Mouse (Mus musculus): ENCODE results near the gene Camkv. TPM values are rescaled to one million over a fixed set of nuclear protein-coding genes. Genes with fewer than 3 reads are reported as not detected.

Camkv gene
- polyA plus RNA-seq, 1 experiment from 2014 or later: 2.0 TPM

DNA sequence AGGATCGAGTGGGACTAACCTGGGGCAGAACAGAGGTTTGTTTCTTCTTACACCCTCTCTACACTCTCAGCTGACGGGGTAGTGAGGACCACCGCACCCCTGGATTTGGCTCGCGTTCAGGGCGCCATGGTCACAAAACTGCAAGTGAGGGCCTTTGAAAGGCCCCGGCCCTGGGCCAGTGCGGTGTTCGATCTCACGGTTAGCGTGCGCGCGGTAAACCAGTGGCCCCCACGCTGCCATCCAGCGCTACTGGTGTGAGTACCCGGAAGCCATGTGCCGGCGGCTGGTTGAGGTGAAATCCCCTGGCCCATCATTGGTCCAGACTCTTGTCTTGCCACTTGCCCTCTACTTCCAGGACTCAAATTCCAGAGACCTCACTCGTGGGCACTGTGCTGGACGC, 60.0 kb downstream of the Camkv start:
- Histone ChIP-seq H3K27me3 (ENCODE audit: insufficient read depth, low read length) (no peaks in the 10 kb centered on the region), H3K27ac (ENCODE audit: low read length) (no peak overlapping the region), H3K9me3 (ENCODE audit: low read length) (no peaks in the 10 kb centered on the region), H3K4me2 (replicated peaks; ENCODE audit: low read depth, low read length) (no peak overlapping the region), H3K36me3 (ENCODE audit: insufficient read depth, low read length) (no peaks in the 10 kb centered on the region), H3K4me1 (ENCODE audit: insufficient read depth, low read length) (no peaks in the 10 kb centered on the region), H3K9ac (replicated peaks; ENCODE audit: low read length) (no peak overlapping the region), H3K4me3 (ENCODE audit: low read length) (no peak overlapping the region)
- no peak for ATAC-seq (ENCODE audit: low FRiP score, low TSS enrichment)
- 93% methylated on average over 21 of the region's 21 CpGs for WGBS

DNA sequence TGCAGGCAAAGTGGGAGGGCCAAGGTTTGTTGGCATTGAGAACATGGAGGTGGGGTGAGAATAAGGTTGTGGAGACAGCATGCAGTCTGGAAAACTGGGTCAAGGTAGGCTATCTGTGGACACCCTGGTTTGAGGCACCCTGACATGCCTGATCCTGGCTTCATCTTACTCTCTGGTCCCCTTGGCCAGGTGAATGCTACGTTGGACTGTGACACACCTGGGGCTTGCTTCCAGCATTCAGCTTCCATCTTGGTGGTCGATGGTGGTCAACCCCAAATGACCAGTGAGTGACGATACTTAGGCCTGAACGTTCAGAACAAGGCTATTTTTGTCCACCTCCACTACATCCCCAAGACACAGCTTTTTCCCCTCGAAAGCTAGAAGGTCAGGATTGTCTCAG, 60.6 kb downstream of the Camkv start, which contains the start of gene Gm20662:
Gene Gm20662, plus strand, starts transcription at position 301 of the 400 bp plus-strand sequence.
- ATAC-seq (ENCODE audit: low FRiP score, low TSS enrichment): no peak
- WGBS: 91% methylated on average over 5 of the region's 5 CpGs
- Histone ChIP-seq H3K36me3 (ENCODE audit: insufficient read depth, low read length) (no peaks in the 10 kb centered on the region), H3K27ac (ENCODE audit: low read length) (no peak within 1 kb of the TSS), H3K4me3 (ENCODE audit: low read length) (no peak within 1 kb of the TSS), H3K4me2 (replicated peaks; ENCODE audit: low read depth, low read length) (no peak within 1 kb of the TSS), H3K4me1 (ENCODE audit: insufficient read depth, low read length) (no peaks in the 10 kb centered on the region), H3K9ac (replicated peaks; ENCODE audit: low read length) (no peak within 1 kb of the TSS), H3K9me3 (ENCODE audit: low read length) (no peaks in the 10 kb centered on the region), H3K27me3 (ENCODE audit: insufficient read depth, low read length) (no peaks in the 10 kb centered on the region)

Other genes starting within 250 kb of the Camkv start
- gene Sema3f, start 225.2 kb upstream of the Camkv start, polyA plus RNA-seq (2015; fragmentation: Nextera tagmentation; extraction: Ambion mirVana): 20.9 and 25.7 TPM in 2 replicates
- gene Rbm5, start 164.7 kb upstream of the Camkv start, polyA plus RNA-seq (2015; fragmentation: Nextera tagmentation; extraction: Ambion mirVana): 203 and 214 TPM in 2 replicates
- gene Rbm6, start 62.4 kb upstream of the Camkv start, polyA plus RNA-seq (2015; fragmentation: Nextera tagmentation; extraction: Ambion mirVana): 71.5 and 83.7 TPM in 2 replicates
- gene Mon1a, start 47.5 kb upstream of the Camkv start, polyA plus RNA-seq (2015; fragmentation: Nextera tagmentation; extraction: Ambion mirVana): 12.9 and 13.6 TPM in 2 replicates
- 2.1 and 2.8 TPM in 2 replicates for gene Mst1r, start 28.8 kb upstream of the Camkv start, polyA plus RNA-seq (2015; fragmentation: Nextera tagmentation; extraction: Ambion mirVana)
- gene Actl11, start 7.2 kb upstream of the Camkv start, polyA plus RNA-seq (2015; fragmentation: Nextera tagmentation; extraction: Ambion mirVana): not detected in 2 replicates
- gene Traip, start 14.5 kb downstream of the Camkv start, polyA plus RNA-seq (2015; fragmentation: Nextera tagmentation; extraction: Ambion mirVana): 23.3 and 24.5 TPM in 2 replicates
- gene Uba7, start 39.8 kb downstream of the Camkv start, polyA plus RNA-seq (2015; fragmentation: Nextera tagmentation; extraction: Ambion mirVana): 20.2 and 22.2 TPM in 2 replicates
- gene Gm20661, start 47.4 kb downstream of the Camkv start, polyA plus RNA-seq (2015; fragmentation: Nextera tagmentation; extraction: Ambion mirVana): 5.3 and 7.5 TPM in 2 replicates
- gene Inka1, start 50.2 kb downstream of the Camkv start, polyA plus RNA-seq (2015; fragmentation: Nextera tagmentation; extraction: Ambion mirVana): 68.0 and 79.4 TPM in 2 replicates
- gene Cdhr4, start 56.8 kb downstream of the Camkv start, polyA plus RNA-seq (2015; fragmentation: Nextera tagmentation; extraction: Ambion mirVana): 10.5 and 11.8 TPM in 2 replicates
- gene Gm20662, start 60.7 kb downstream of the Camkv start, polyA plus RNA-seq (2015; fragmentation: Nextera tagmentation; extraction: Ambion mirVana): 0.64 and 1.1 TPM in 2 replicates
- 59.2 and 61.8 TPM in 2 replicates for gene Ip6k1, start 66.8 kb downstream of the Camkv start, polyA plus RNA-seq (2015; fragmentation: Nextera tagmentation; extraction: Ambion mirVana)
- gene Gmppb, start 113.6 kb downstream of the Camkv start, polyA plus RNA-seq (2015; fragmentation: Nextera tagmentation; extraction: Ambion mirVana): 30.9 and 32.4 TPM in 2 replicates
- 2.9 and 3.3 TPM in 2 replicates for gene Amigo3, start 117.5 kb downstream of the Camkv start, polyA plus RNA-seq (2015; fragmentation: Nextera tagmentation; extraction: Ambion mirVana)
- 0.10 and 0.21 TPM in 2 replicates for gene Mst1, start 144.8 kb downstream of the Camkv start, polyA plus RNA-seq (2015; fragmentation: Nextera tagmentation; extraction: Ambion mirVana)
- gene Rnf123, start 147.7 kb downstream of the Camkv start, polyA plus RNA-seq (2015; fragmentation: Nextera tagmentation; extraction: Ambion mirVana): 37.2 and 44.3 TPM in 2 replicates
- 87.8 and 93.0 TPM in 2 replicates for gene Apeh, start 158.9 kb downstream of the Camkv start, polyA plus RNA-seq (2015; fragmentation: Nextera tagmentation; extraction: Ambion mirVana)